ENCODE assay signal across 24 mouse cellular contexts in genomic region chr5:91991191-91991937, GRCm38 (mm10). TPM values are rescaled to one million over a fixed set of nuclear protein-coding genes. Genes with fewer than 3 reads are reported as not detected.
"Had no signal": no experiment of that assay in that cellular context is flagged by ENCODE, and none has a peak within 500 bp of the region (broad histone marks: within the 10 kb centered on the region; RNA-seq: fewer than 3 reads in every experiment).

No protein-coding gene starts in this region.

- H3K27me3 ChIP-seq: kidney, embryonic 15.5 days; limb, embryonic 13.5 days; liver, embryonic 12.5 days; liver, embryonic 15.5 days; lung, embryonic 15.5 days had no signal

- H3K4me1 ChIP-seq: kidney, embryonic 15.5 days; limb, embryonic 13.5 days; liver, embryonic 12.5 days; liver, embryonic 15.5 days; lung, embryonic 15.5 days had no signal

- H3K36me3 ChIP-seq: kidney, embryonic 15.5 days; limb, embryonic 13.5 days; liver, embryonic 12.5 days; liver, embryonic 15.5 days; lung, embryonic 15.5 days had no signal

- H3K27ac ChIP-seq: kidney, embryonic 15.5 days; limb, embryonic 13.5 days; liver, embryonic 12.5 days; liver, embryonic 15.5 days; lung, embryonic 15.5 days had no signal

- H3K4me3 ChIP-seq: kidney, embryonic 15.5 days; limb, embryonic 13.5 days; liver, embryonic 12.5 days; liver, embryonic 15.5 days; lung, embryonic 15.5 days had no signal

- DNase-seq: kidney, adult 11 months; kidney, adult 8-10 months; kidney, postnatal 10 days; kidney, postnatal 36 days; layer of hippocampus, postnatal 36 days; left cerebral cortex, postnatal 4 days; liver; lung, adult 18-20 months; lung, postnatal 10 days; lung, postnatal 36 days; midbrain, embryonic 14.5 days; right cerebral cortex, adult 18-20 months; right cerebral cortex, postnatal 14 days; right cerebral cortex, postnatal 4 days; thymus, adult 18-20 months; thymus, postnatal 36 days had no signal

RNA-seq across cellular contexts. Expression of gene Odaph, which starts 4.1 kb away (rescaled TPM):
- polyA plus RNA-seq: kidney, embryonic 15.5 days; limb, embryonic 13.5 days; liver, embryonic 12.5 days; liver, embryonic 15.5 days; lung, embryonic 15.5 days; midbrain, embryonic 11.5 days; neural tube, embryonic 11.5 days; urinary bladder, adult 2 months had no signal
